Mouse (Mus musculus) erythroblast, embryonic 14.5 days (primary cell): Measurements from ENCODE around the gene Pithd1.

ENCODE experiments used
- GATA1 ChIP-seq: IDR thresholded peaks from 2 replicates; pipeline ENCODE4 v1.6.1; 2012; ENCODE audit warnings: low read length, inconsistent platforms, mixed read lengths
- TAL1 ChIP-seq: IDR thresholded peaks from 3 replicates; pipeline ENCODE4 v1.6.1; 2012; ENCODE audit warnings: low read length, inconsistent platforms, mixed read lengths

- TF ChIP-seq GATA1 (peak; percentile 89), TAL1 (peak; percentile 70)
Observed at GRCm38 (mm10) chr4:135985193-135985592, 1.9 kb downstream of the Pithd1 start.
